Mouse (Mus musculus) testis, postnatal 10 days (tissue): Measurements from ENCODE around the gene Ccdc9.
"Not testable (repeated sequence)": the region's sequence is repeated elsewhere in the genome, so short reads cannot be mapped to it uniquely, and the experiment has no call there.

ENCODE experiments used
- DNase-seq: peaks from one replicate; pipeline ENCODE4 v3.0.0; 2021; ENCODE audit warnings: low spot score

The Ccdc9 gene

DNA sequence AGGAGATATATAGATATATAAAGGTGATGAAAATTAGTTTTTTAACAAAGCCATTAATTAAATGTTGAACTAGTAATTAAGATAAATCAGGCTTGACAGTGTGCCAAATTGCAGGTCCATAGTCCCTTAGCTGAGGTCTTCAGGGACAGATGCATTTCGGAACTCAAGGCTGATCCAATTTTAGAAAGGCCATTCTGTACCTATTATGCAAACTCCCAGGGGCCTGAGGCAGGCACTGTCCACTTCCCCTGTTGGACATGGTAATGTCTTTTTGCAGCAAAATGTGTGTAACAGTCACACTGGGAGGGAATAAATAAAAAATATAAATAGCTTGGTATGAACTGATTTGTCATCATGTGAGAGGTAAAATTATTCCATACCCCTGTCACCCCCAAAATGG, 15.5 kb downstream of the Ccdc9 start:
- no peak for DNase-seq

DNA sequence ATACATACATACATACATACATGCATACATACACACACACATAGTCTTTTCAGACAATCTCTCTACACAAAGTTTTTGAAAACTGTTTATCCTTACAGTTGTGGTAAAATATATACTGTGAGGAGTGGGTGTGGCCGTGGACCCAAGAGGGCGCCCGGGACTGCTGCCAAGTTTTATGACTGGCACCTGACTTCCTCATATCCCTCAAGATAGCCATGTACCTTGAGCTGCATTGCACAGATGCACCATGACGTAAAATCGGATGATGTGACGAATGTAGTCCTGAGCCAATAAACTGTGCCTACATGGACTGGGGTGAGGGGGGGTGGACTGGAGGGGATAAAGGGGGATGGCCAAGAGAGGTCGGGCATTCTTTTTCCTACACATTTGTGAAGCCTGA, 20.0 kb downstream of the Ccdc9 start:
- DNase-seq: not testable (repeated sequence)

DNA sequence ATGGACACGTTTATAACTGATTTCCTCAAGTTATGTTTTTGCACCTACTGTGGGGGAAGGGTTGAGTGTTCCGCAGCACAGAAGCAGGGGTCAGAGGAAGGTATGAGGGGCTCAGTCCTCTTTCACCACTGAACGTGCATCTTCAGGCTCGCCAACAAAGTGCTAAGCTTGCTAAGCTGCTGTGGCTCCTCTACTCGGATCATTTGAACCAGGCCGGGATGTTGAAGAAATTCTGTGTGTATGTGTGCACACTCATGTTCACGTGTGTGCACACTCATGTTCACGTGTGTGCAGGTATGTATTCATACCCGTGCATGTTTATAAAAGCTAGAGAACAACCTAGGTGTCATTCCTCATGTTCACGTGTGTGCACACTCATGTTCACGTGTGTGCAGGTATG, 20.7 kb downstream of the Ccdc9 start:
- DNase-seq: no peak

DNA sequence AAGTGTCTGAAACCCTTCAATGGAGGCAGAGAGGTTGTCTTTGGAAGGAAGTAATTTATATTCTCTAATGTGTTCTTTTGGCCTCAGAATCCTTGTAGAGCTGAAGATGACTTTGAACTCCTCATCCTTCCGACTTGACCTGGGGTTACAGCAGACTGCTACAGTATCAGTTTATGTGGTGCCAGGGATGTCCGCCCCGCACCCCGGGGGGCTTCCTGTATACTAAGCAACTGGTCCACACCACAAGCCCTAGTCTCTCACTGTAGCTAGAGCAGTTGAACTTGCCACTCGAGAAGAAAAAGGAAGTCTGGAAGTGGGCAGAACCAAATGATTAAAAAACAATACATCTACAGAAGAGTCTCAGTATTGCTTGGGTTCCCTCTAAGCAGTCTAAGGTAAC, 22.8 kb downstream of the Ccdc9 start:
- no peak for DNase-seq

DNA sequence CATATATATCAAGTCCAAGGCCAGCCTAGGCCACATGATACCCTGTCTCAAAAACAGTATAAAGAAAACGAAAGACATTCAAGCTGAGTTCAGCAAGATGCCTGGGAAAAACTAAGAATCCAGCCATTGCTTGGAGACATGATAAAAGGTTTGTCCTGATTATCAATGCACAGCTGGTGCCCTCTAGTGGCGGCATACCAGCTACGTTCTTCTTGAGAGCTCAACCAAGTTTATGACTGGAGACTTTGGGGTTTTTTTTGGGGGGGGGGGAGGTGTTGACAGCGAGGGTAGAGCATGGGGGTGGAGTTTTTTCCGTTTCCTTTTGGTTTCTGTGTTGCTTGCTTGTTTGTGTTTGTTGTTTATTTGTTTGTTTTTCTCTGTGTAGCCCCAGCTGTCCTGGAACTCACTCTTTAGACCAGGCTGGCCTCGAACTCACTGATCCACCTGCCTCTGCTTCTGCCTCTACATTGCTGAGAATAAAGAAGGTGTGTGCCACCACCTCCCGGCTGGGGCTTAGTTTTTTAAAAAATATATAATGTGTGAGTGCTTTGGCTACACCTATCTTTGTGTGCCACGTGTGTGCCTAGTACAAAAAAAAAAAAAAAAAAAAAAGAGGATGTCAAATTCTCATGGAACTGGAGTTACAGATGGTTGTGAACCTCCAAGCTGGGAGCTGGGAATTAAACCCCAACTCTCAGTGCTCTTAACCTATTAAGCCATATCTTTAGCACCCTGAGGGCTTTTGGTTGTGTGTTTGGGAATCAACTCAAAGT, 23.4 kb downstream of the Ccdc9 start:
- peak; percentile 89 for DNase-seq

- no peak for DNase-seq
These were observed 25.5 kb downstream of the Ccdc9 start for GRCm38 (mm10) chr7:16261097-16261496.

DNA sequence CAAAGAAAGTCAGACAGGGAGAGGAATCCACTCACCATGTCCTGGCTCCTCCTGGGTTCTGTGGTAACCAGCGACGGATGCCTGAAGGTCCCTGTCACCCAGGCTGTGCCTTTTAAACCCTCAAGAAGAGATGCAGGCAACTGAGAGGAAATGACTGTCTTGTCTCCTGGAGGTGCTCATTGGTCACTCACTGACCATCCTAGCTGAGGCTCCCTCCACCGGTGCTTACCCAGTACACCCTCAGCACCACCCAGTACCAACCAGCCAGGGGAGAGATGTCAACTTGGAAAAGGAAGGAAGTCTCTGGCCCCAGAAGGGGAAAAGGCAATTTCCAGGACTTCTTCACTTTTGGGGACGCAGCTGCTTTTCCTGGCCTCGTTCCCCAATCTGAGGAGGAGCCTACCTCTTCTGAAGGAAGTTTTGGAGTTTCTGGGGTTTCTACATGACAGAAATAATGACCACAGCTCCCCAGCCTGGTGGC, 27.4 kb downstream of the Ccdc9 start, which contains the start of gene C5ar1:
C5ar1 (minus strand) TSS at position 431 of the 481 bp plus-strand sequence.
- no peak for DNase-seq

- no peak for DNase-seq
These were observed 28.8 kb downstream of the Ccdc9 start for GRCm38 (mm10) chr7:16257830-16258229.

DNA sequence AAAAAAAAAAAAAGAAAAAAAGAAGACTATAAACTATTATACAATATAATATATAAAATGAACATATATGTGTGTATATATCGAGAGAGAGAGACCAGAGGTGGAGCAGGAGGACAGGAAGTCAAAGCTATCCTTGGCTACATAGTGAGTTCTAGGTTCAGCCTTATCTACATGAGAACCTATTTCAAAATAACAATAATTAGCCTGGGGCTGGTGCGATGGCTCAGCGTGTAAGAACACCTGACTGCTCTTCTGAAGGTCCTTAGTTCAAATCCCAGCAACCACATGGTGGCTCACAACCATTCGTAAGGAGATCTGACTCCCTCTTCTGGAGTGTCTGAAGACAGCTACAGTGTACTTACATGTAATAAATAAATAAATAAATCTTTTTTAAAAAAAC, 30.6 kb downstream of the Ccdc9 start:
- DNase-seq: not testable (repeated sequence)

DNA sequence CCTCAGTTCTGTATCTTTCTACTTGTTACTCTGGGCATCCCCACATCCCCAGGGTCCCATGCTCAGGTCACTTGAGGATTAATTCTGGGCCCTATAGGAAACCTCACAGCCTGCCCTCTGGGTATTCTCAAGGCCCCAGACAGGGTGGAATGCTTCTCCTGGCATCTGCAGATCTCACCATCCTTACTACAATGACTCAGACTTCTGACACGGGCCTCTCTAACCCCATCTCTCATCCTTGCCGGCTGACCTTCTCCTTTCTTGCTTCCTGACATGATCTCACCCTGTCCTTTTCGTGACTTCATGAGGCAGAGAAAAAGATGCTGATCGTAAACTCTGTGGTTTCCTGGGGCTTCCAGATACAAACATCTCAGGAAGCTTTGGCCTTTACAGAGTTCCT, 32.4 kb downstream of the Ccdc9 start:
- no peak for DNase-seq

DNA sequence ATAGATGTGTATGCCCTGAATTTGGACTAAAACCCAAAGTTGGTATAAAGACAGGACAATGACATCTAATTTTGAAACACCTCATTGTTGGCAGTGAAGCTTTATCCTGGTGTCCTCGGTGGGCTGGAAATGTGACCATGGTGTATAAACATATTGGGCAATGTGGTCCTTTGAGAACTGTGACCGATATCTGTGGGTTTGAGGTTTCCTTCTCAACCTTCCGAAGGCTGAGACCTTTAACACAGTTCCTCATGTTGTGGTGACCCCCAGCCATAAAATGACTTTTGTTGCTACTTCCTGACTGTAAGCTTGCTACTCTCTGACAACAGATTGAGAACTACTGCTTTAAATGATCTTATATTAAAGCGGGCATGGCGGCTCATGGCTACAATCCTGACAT, 35.9 kb downstream of the Ccdc9 start:
- no peak for DNase-seq

DNA sequence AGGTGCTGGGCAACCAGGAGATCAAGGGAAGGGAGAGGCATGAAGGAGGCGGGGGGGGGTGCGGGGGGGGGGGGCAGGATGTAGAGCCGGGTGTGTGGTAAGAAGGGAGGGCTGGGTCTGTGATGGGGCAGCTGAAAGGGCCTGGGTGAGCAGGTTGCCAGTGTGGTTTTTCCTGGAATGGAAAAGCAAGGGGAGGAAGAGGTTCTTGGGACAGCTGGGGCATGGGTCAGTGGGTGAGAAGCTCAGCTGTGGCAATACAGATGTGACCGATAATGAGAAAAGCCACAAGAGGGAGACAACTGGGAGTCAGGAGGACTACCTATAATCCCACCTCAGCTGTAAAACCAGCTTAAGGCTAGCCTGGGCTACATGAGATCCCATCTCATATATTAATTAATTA, 40.6 kb downstream of the Ccdc9 start:
- no peak for DNase-seq

GRCm38 (mm10) chr7:16244067-16244466, 42.5 kb downstream of the Ccdc9 start, which contains the start of gene C5ar2:
TSS of gene C5ar2 (minus strand) at chr7:16244154.
- no peak for DNase-seq

GRCm38 (mm10) chr7:16242198-16242597, 44.4 kb downstream of the Ccdc9 start:
- no peak for DNase-seq

DNA sequence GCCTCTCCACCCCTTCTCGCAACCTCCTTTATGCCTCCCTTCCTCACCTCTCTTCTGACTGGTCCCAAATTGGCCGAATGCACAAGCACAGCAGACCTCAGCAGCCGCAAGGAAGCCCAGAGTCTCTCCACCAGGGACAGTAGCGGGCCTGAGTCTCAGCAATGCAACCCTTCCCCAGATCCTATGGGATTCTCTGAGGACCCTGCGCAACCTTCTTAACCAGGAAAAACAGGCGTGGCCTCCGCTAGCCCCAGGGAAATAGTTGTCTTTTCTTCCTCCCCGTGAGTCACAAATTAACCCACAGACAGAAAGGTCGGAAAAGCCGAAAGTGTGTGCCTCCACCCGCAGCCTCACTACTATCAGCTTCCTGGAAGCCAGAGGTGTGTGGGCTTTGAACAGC, 44.8 kb downstream of the Ccdc9 start:
- DNase-seq: no peak

DNA sequence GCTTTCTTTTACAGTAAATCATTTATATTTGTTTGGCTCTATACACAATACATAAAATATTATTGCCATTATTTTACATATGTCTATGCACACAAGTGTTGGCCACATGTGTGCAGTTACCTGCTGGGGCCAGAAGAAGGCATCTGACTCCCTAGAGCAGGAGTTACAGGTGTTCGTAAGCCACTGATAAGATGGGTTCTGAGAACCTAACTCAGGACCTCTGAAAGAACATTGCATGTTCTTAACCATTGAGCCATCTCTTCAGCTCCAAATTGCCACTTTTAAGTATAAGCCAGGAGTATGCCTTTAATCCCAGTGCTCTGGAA, 45.7 kb downstream of the Ccdc9 start:
- no peak for DNase-seq

- no peak for DNase-seq
These were observed 46.2 kb downstream of the Ccdc9 start for GRCm38 (mm10) chr7:16240281-16240977.

DNA sequence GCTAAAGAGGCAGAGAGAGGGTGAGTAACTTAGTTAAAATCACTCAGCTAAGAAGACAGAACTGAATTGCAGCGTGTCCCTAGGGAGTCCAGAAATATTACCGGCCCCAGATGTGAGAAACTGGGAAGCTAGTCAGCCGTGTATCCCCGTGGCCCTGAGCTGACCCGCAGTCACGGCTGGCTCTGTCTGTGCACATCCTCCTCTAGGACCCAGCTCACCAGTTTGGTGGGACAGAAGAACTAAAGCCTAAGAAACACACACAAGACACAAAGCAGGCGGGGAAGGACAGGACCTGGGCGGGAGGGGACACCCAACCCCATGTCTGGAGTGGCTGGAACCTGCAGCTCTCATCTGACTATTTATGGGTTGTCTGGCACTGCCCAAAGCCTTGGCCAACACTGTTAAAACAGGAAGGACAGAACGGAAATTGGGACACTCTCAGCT, 47.0 kb downstream of the Ccdc9 start:
- DNase-seq: no peak

- no peak for DNase-seq
These were observed 56.7 kb downstream of the Ccdc9 start for GRCm38 (mm10) chr7:16229869-16230268.
